Mouse (Mus musculus) limb, embryonic 14.5 days (tissue): ENCODE measurements around the gene Golga4. TPM values are rescaled to one million over a fixed set of nuclear protein-coding genes. Genes with fewer than 3 reads are reported as not detected.

ENCODE experiments used
- ATAC-seq: fragments of 200-750 bp; cut with Nextera tagmentation; 2 replicates; pipeline ENCODE4 v1.8.0; 2017; ENCODE audit warnings: low read depth, moderate number of reproducible peaks, moderate TSS enrichment; ENCODE audit not compliant: low FRiP score
- DNase-seq: peaks from one replicate; pipeline ENCODE4 v3.0.0-alpha.2; 2015; ENCODE audit warnings: low spot score
- H3K27ac ChIP-seq: fragments of 300-500 bp; sonication (generic); replicated peaks from 2 replicates; pipeline ENCODE4 v1.5.1; 2014; ENCODE audit warnings: low read depth, mild to moderate bottlenecking, low read length, moderate library complexity, mixed read lengths
- H3K27me3 ChIP-seq: fragments of 300-500 bp; sonication (generic); 2 replicates; pipeline ENCODE4 v1.6.1; 2014; ENCODE audit warnings: low read length, mixed read lengths; ENCODE audit not compliant: control insufficient read depth, insufficient read depth
- H3K36me3 ChIP-seq: fragments of 300-500 bp; sonication (generic); 2 replicates; pipeline ENCODE4 v1.6.1; 2014; ENCODE audit warnings: mild to moderate bottlenecking, low read length, moderate library complexity, mixed read lengths; ENCODE audit not compliant: control insufficient read depth, insufficient read depth
- H3K4me1 ChIP-seq: fragments of 300-500 bp; sonication (generic); 2 replicates; pipeline ENCODE4 v1.6.1; 2014; ENCODE audit warnings: antibody characterized with exemption, low read length, mixed read lengths; ENCODE audit not compliant: control insufficient read depth, insufficient read depth
- H3K4me2 ChIP-seq: fragments of 300-500 bp; sonication (generic); replicated peaks from 2 replicates; pipeline ENCODE4 v1.6.1; 2014; ENCODE audit warnings: low read depth, mild to moderate bottlenecking, low read length, moderate library complexity; ENCODE audit not compliant: severe bottlenecking
- H3K4me3 ChIP-seq: fragments of 300-500 bp; sonication (generic); replicated peaks from 2 replicates; pipeline ENCODE4 v1.5.1; 2014; ENCODE audit warnings: low read length
- H3K9ac ChIP-seq: fragments of 300-500 bp; sonication (generic); 2 replicates; pipeline ENCODE4 v1.6.1; 2014; ENCODE audit warnings: mild to moderate bottlenecking, low read depth, low read length, moderate library complexity; ENCODE audit not compliant: severe bottlenecking
- H3K9me3 ChIP-seq: fragments of 300-500 bp; sonication (generic); 2 replicates; pipeline ENCODE4 v1.6.1; 2016; ENCODE audit warnings: low read length; ENCODE audit not compliant: control insufficient read depth
- POLR2A ChIP-seq: fragments of 200-500 bp; IDR thresholded peaks from 2 replicates; pipeline ENCODE4 v1.8.0; 2012; ENCODE audit warnings: inconsistent platforms, mild to moderate bottlenecking, moderate library complexity, borderline replicate concordance; ENCODE audit not compliant: insufficient read depth, insufficient read length; ENCODE audit errors: extremely low read depth
- WGBS: fragments of 180-500 bp; shearing (Covaris S2); extraction: QIAGEN DNeasy Blood & Tissue Kit; methylation state at CpG from one replicate; pipeline ENCODE4 v1.1.7; 2014; 5-methylcytosine and 5-hydroxymethylcytosine counted together
- polyA plus RNA-seq, 2 experiments: library from polyadenylated mRNA; depleted of rRNA in 1 of 2; stranded (reverse) in 1 of 2; unstranded in 1 of 2; fragments of >200 nt; fragmentation: Nextera tagmentation in 1 of 2; extraction: Ambion mirVana in 1 of 2; gene quantifications; 2 replicates each; pipeline versions ENCODE4 v1.2.1 to v1.2.3; 2012 to 2014

The Golga4 gene
- polyA plus RNA-seq, 2 experiments: 47.2 to 54.5 TPM

DNA sequence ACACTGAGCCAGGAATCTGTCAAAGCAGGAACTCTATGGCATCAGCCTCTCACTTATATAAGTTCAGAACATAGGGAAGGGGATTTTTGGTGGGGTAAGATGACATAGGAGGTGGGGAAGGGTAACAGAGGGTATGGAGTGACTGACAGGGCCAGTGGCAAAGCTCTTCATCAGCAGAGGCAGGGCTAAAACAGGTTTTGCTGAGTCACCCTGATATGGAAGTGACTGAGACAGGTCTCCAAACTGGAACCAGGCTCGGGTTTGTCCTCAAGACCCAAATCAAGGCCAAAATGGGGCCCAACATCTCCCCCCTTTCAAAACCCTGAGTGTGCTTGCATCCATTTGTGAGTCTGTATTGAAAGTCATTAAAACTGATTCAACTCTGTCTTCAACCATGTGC is 78.8 kb downstream of the Golga4 start:
- no peak overlapping the region for H3K4me2 ChIP-seq
- H3K4me3 ChIP-seq: no peak overlapping the region
- no peak for DNase-seq
- H3K9me3 ChIP-seq: no peaks in the 10 kb centered on the region
- no peak overlapping the region for H3K27ac ChIP-seq
- H3K36me3 ChIP-seq: peaks cover 25% of the 10 kb centered on the region
- no peak for ATAC-seq
- no peak overlapping the region for H3K9ac ChIP-seq
- peaks cover 5% of the 10 kb centered on the region; the same call in 1 of the 2 replicates for H3K4me1 ChIP-seq
- no peaks in the 10 kb centered on the region for H3K27me3 ChIP-seq
- WGBS: 64% methylated on average over 1 of the region's 1 CpGs
- TF ChIP-seq POLR2A: no peak

DNA sequence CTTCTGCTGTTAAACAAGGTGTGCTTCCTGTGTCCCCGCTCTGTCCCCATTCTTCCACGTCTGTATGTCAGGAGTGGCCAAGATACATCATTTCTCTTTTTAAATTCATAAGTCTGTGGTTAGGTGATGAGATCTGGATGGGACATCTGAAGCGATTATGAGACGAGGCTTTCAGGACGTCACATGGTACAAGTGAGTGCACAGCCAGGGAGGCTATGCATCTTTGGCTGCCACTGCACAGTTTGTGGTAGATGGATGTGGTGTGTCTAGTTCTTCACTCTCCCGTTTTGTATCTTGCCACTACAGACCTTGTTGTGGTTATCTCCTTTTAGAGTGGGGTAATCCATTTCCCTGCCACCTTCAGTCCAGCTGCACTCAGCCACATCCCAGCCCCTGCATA is 79.9 kb downstream of the Golga4 start:
- Histone ChIP-seq H3K36me3 (peaks cover 23% of the 10 kb centered on the region), H3K27me3 (no peaks in the 10 kb centered on the region), H3K27ac (no peak overlapping the region), H3K4me2 (no peak overlapping the region), H3K9me3 (no peaks in the 10 kb centered on the region), H3K4me3 (no peak overlapping the region), H3K9ac (no peak overlapping the region), H3K4me1 (peaks cover 12% of the 10 kb centered on the region)
- 77% methylated on average over 6 of the region's 6 CpGs for WGBS
- no peak for TF ChIP-seq POLR2A
- ATAC-seq: no peak
- no peak for DNase-seq

DNA sequence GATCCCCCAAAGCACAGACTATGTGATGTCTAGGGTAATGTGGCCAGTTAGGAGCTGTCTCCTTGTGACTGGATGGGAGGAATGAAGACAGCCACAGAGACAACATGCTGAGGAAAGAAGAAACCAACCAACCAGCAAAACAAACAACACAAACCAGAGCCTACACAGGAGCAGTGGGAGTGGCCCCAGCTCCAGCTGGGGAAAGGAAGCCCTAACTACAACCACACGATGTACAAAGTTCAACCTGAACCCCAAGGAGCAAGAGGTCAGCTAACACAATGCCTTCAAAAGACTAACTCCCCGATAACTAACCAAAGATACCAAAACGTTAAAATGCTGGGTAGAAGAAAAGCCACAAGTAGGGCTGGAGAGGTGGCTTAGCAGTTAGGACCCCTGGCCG is 81.0 kb downstream of the Golga4 start:
- H3K4me3 ChIP-seq: no peak overlapping the region
- WGBS: 63% methylated on average over 4 of the region's 4 CpGs
- DNase-seq: no peak
- no peak for TF ChIP-seq POLR2A
- no peaks in the 10 kb centered on the region for H3K9me3 ChIP-seq
- ATAC-seq: no peak
- no peak overlapping the region for H3K27ac ChIP-seq
- peaks cover 13% of the 10 kb centered on the region for H3K4me1 ChIP-seq
- H3K36me3 ChIP-seq: peaks cover 13% of the 10 kb centered on the region
- H3K4me2 ChIP-seq: no peak overlapping the region
- no peak overlapping the region for H3K9ac ChIP-seq
- no peaks in the 10 kb centered on the region for H3K27me3 ChIP-seq

DNA sequence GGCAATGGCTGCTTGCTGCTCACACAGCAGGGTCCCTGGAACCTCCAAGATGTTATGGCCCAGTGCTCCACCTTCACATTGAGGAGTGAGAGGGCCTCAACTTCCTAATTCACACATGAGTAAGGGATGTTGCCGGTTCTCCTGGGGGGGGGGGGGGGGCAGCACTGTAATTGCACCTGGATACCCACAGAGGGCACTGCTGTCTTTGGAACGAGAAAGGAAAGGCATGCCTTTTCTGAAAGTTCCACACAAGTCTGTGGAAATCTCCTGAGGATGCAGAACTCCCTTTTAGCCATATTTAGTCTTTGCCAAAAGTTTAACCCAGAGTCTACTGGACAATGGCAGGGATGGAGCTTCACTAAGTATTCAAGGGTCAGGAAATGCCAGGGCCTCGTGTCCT is 83.2 kb downstream of the Golga4 start:
- WGBS: 30% methylated on average over 3 of the region's 3 CpGs
- Histone ChIP-seq H3K4me1 (peaks cover 30% of the 10 kb centered on the region), H3K4me3 (no peak overlapping the region), H3K27ac (no peak overlapping the region), H3K9me3 (no peaks in the 10 kb centered on the region), H3K9ac (no peak overlapping the region), H3K4me2 (no peak overlapping the region), H3K36me3 (no peaks in the 10 kb centered on the region; the same call in 1 of the 2 replicates), H3K27me3 (no peaks in the 10 kb centered on the region)
- ATAC-seq: no peak
- DNase-seq: peak; percentile 37
- TF ChIP-seq POLR2A: no peak

DNA sequence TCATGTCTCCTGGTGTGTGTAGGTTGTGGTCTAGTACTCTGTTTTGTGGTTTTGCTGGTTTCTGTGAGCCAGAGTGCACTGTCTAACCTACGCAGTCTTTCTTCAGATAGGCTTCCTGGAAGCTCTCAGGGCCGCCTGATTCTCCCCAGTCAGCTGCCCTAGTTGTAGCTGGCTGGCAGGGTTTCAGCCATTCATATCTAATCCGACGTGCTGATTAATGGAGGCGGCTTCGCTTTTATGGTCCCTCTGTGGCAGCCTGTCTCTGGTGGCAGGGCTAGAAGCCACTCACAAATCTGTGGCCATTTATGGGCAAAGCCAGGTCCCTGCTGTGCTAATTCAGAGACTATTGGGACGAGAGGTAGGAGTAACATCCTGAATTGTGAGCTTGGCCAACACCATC is 84.2 kb downstream of the Golga4 start:
- Histone ChIP-seq H3K4me1 (peaks cover 30% of the 10 kb centered on the region), H3K4me2 (no peak overlapping the region), H3K27ac (no peak overlapping the region), H3K9me3 (no peaks in the 10 kb centered on the region), H3K36me3 (no peaks in the 10 kb centered on the region), H3K4me3 (no peak overlapping the region), H3K9ac (no peak overlapping the region), H3K27me3 (no peaks in the 10 kb centered on the region)
- 34% methylated on average over 7 of the region's 7 CpGs for WGBS
- ATAC-seq (no peak), DNase-seq (peak; percentile 51)
- no peak for TF ChIP-seq POLR2A

DNA sequence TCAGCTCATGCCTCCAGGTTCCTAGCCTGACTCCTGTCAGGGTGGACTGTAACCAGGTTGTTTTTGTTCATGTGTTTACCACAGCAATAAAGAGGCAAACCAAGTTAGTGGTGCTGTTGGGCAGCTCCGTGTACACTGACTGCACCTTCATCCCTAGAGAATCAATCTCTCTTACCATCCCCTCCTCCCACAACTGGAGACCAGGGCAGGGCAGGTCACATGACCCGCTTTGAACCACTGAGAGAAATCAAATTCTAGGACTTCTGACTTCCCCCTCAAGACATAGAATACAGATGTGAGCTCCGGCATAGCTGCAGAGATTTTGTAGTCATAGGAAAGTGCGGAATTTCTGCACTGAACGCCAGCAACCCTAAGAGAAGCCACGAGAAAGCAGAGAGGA is 85.6 kb downstream of the Golga4 start:
- Histone ChIP-seq H3K9ac (no peak overlapping the region), H3K9me3 (no peaks in the 10 kb centered on the region), H3K36me3 (no peaks in the 10 kb centered on the region), H3K4me1 (peaks cover 30% of the 10 kb centered on the region), H3K4me3 (no peak overlapping the region), H3K27ac (no peak overlapping the region), H3K4me2 (no peak overlapping the region), H3K27me3 (no peaks in the 10 kb centered on the region)
- DNase-seq (no peak), ATAC-seq (no peak)
- 57% methylated on average over 6 of the region's 6 CpGs for WGBS
- no peak for TF ChIP-seq POLR2A
